Mouse (Mus musculus) common myeloid progenitor, adult 5-6 weeks (primary cell): Measurements from ENCODE around the gene Olfr464. TPM values are rescaled to one million over a fixed set of nuclear protein-coding genes. Genes with fewer than 3 reads are reported as not detected.
"Not testable (repeated sequence)": the region's sequence is repeated elsewhere in the genome, so short reads cannot be mapped to it uniquely, and the experiment has no call there.

Experiments used
- ATAC-seq: replicated peaks from 2 replicates; pipeline ENCODE4 v1.8.0; 2016; ENCODE audit warnings: low read depth, mild to moderate bottlenecking, moderate TSS enrichment, inconsistent platforms; ENCODE audit not compliant: poor library complexity, severe bottlenecking
- total RNA-seq: library from RNA; stranded (forward); fragments of 200-1000, 187-1606 nt; gene quantifications from 2 replicates; pipeline ENCODE4 v1.2.3, GENCODE M21; 2017

Gene Olfr464
- total RNA-seq, 1 experiment from 2014 or later, result not detected

- no peak for ATAC-seq
Measured at GRCm38 (mm10) chr11:87870096-87870495, 50.7 kb downstream of the Olfr464 start.

DNA sequence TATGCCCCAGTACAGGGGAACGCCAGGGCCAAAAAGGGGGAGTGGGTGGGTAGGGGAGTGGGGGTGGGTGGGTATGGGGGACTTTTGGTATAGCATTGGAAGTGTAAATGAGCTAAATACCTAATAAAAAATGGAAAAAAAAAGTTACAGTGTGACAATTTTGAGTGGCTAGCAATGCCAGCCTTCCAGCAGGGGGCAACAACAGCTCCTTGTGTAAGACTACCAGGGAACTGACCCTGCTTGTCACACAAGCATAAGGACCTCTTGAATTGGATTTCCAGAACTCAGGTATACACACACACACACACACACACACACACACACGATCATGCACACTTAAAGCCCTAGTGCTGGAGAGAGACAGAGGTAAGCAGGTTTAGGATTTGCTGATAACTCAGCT is 53.9 kb downstream of the Olfr464 start:
- ATAC-seq, result not testable (repeated sequence)

Other genes starting within 250 kb of the Olfr464 start
- 68.7 and 71.2 TPM in 2 replicates for gene Supt4a, start 183.4 kb downstream of the Olfr464 start, total RNA-seq
- 8.4 and 12.0 TPM in 2 replicates for gene Tspoap1, start 160.4 kb downstream of the Olfr464 start, total RNA-seq
- gene Mpo, start 127.4 kb downstream of the Olfr464 start, total RNA-seq, result 1,506 and 1,797 TPM in 2 replicates
- gene Lpo, start 92.7 kb downstream of the Olfr464 start, total RNA-seq, result not detected in 2 replicates
- 3.9 and 5.3 TPM in 2 replicates for gene Mks1, start 67.8 kb downstream of the Olfr464 start, total RNA-seq
- 0.73 and 1.8 TPM in 2 replicates for gene Epx, start 45.4 kb downstream of the Olfr464 start, total RNA-seq
- not detected in 2 replicates for gene Olfr462, start 28.7 kb downstream of the Olfr464 start, total RNA-seq
- gene Olfr463, start 23.6 kb downstream of the Olfr464 start, total RNA-seq, result not detected in 2 replicates
- 20.2 and 24.9 TPM in 2 replicates for gene Dynll2, start 66.6 kb upstream of the Olfr464 start, total RNA-seq
- gene Srsf1, start 126.4 kb upstream of the Olfr464 start, total RNA-seq, result 612 and 668 TPM in 2 replicates
- 33.8 and 42.6 TPM in 2 replicates for gene Vezf1, start 147.3 kb upstream of the Olfr464 start, total RNA-seq
- 3.3 and 4.2 TPM in 2 replicates for gene Cuedc1, start 177.1 kb upstream of the Olfr464 start, total RNA-seq